Mouse (Mus musculus): ENCODE measurements around the gene Cemip2.
A peak's percentile ranks its signal among the peaks of the same experiment; 100 is the strongest.

Cemip2 gene

DNA sequence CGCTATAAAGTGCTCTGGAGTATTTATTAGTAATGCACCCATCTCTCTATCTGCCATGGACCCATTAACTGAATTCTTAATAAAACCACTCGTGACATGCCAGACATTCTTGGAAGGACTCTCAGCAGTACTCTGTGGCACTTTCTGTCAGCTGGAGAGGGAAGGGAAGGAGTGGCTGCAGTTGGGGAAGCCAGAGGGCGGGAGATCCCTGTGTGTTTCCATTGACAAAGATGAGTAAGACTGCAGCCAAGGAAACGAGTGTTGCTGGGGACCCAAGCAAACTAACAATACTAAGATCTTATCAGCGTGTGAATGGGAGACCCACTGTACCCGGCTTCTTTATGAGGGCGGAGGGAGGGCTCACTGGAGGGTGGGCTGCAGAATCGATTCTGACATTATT, 2.5 kb downstream of the Cemip2 start:
- no peak for DNase-seq

DNA sequence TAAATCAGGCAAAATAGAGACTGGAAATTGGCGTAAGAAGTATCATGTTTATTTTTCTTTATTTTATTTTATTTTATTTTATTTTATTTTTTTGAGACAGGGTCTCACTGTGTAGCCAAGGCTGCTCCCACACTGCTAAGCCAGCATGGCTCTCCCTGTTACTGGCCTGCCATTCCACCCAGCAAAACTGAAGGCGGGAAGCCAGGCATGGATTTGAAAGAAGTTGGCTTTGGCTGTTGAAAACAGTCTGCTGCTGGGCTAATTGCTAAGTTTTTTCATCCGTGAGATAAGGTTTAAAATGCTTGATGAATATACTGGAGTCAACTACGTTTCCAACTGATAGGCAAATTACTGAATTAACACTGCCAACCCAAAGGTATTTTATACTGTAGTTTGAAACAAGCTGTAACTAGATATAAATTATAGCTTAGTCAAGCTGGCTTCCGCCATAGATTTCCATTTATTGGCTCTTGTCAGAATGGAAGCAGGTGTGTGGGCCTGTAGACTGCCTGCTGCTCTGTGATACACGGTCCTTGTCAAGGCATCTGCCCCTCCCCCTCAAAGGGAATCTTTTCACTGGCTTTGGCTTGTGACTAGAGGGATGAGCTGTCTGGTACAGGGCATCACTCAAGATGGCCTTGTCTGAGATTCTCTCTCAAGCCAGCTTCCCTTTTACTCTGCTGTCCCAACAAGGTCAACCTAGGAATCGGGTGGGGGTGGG, 3.1 kb downstream of the Cemip2 start:
- peak; percentile 73 to 74 for DNase-seq

- no peak for DNase-seq
Measured at GRCm38 (mm10) chr19:21781787-21782432, 3.8 kb downstream of the Cemip2 start.

GRCm38 (mm10) chr19:21783717-21784116, 5.6 kb downstream of the Cemip2 start:
- DNase-seq: no peak

GRCm38 (mm10) chr19:21784331-21785131, 6.4 kb downstream of the Cemip2 start:
- DNase-seq: peak; percentile 76 to 85

DNA sequence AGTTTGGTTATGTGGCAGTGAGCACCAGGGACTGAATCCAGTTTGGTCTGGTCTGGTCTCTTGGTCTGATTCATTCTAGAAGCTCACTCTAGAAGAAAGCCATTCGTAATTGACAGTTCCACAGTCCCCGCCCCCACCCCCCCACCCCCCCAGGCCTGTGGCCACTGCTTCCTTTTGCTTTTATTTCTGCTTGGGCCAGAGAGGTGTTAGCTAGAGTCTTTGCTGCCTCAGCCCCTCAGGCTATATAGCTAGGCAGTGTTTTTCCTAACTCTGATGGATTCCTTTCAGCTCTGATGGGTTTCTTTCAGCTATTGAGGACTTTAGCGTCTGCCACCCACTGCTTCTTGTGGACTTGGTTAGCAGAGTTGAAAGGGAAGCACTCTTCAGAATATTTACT, 7.0 kb downstream of the Cemip2 start:
- no peak for DNase-seq

GRCm38 (mm10) chr19:21787004-21787480, 8.9 kb downstream of the Cemip2 start:
- DNase-seq: peak; percentile 52 to 72

- DNase-seq: no peak
Measured at GRCm38 (mm10) chr19:21788999-21789398, 10.9 kb downstream of the Cemip2 start.

- DNase-seq: peak; percentile 42 to 55
Measured at GRCm38 (mm10) chr19:21789676-21790075, 11.5 kb downstream of the Cemip2 start.

GRCm38 (mm10) chr19:21791386-21791785, 13.2 kb downstream of the Cemip2 start:
- DNase-seq: no peak

DNA sequence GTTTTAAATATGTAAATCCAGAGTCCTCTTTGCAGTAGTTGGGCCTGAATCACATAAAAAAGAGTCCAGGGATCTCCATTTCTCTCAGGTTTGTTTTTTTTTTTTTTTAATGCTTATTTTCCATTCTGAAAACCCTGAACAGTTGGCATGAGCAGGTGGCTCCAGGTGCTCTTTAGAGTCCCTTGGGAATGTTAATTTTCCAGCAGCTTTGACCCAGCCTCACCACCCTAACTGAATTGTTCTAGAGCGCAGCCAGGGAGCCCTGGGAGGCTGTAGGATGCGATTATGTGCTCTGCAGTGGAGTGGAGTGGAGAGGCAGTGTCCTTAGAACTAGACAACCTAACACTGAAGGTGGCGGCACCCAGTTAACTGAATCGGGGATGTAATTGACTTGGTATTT, 13.7 kb downstream of the Cemip2 start:
- no peak for DNase-seq

GRCm38 (mm10) chr19:21792587-21793175, 14.5 kb downstream of the Cemip2 start:
- no peak for DNase-seq

- DNase-seq: no peak
Measured at GRCm38 (mm10) chr19:21794569-21794968, 16.4 kb downstream of the Cemip2 start.

- DNase-seq: no peak
Measured at GRCm38 (mm10) chr19:21796333-21796732, 18.2 kb downstream of the Cemip2 start.

- peak; percentile 35 to 42 for DNase-seq
Measured at GRCm38 (mm10) chr19:21798700-21799099, 20.6 kb downstream of the Cemip2 start.

DNA sequence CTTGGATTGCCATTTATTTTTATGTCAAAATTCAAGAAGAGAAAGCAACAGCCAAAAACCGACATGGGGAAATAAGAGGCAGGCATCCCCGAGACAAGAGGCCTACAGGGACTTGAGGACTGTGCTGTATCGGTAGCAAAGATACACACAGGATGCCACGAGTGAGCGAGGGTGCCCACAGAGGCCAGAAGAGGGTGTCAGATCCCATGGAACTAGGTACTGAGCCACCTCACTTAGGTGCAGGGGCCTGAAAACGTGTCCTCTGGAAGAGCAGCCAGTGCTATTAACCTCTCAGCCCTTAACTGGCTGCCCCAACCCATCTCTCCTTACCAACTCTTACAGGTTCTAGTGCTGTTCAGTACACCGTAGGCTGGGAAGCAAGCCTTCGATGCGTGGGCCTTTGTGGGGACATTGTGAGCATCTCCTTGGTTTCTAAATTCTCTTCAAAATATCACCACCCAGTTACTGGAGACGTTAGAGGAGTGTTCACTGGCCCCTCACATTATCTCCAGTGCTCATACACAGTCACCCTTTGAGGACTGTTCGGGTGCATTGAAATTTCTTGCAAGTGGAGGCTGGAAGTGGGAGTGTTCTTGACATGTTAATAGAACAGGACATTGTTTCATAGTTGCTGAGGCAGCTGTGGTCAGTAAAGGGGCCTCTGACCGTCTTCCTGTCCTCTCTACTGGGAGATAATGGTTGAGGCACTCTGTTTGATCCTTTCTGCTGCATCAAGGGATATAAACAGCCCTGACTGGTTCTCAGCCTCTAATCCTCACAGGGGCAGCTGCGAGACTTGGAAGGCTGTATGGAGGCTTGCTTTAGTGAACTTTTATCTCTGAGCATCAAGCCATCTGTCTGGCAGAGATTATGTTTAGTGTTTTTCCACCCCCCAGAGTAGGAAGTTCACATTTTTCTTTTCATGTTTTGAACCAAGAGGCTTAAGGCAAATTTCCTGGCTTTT, 21.6 kb downstream of the Cemip2 start:
- DNase-seq: no peak

- no peak for DNase-seq
Measured at GRCm38 (mm10) chr19:21804488-21804887, 26.3 kb downstream of the Cemip2 start.

- peak; percentile 52 to 56 for DNase-seq
Measured at GRCm38 (mm10) chr19:21805305-21805704, 27.2 kb downstream of the Cemip2 start.

DNA sequence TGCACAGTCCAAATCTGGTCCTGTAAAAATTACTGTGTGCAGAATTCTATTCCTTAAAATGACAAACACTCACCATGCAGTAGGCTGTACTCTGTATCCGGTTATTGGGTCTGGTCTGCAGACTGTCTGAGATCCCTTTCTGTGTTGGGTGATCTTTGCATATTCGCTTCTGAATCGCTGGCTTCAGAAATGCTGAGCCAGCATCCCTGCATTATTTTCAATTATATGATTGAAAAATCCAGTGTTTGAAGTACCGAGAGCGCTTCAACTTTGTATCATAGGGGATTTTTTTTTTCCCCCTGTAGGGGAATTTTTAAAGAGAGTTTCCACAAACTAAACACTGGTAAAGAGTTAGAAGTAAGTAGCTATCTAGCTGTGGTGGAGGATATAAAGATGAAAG, 32.0 kb downstream of the Cemip2 start:
- DNase-seq: no peak

DNA sequence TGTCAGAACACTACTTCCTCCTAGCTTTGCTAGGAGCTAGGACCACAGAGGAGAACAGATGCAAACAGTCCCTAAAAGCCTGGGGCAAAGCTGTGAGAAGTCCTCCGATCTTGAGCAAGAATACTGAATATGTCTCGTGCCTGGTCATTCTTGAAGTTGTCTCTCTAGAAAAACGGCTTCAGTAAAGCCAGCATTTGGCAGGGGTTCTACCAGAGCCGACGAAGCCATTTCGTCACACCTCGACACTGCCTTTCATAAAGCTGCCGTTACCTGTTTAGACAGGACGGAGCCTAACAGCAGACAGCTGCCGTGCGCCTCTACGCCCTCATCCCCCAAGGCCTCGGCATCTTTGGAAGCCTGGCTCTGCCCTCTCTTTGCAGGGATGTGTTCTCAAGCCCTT, 35.4 kb downstream of the Cemip2 start:
- no peak for DNase-seq

GRCm38 (mm10) chr19:21814433-21815020, 36.4 kb downstream of the Cemip2 start:
- peak in 1 of 2 experiments; percentile 32 for DNase-seq

All from cerebellum, postnatal 10 days (tissue).